Mouse (Mus musculus): Measurements from ENCODE around the gene Nop16. TPM values are rescaled to one million over a fixed set of nuclear protein-coding genes. Genes with fewer than 3 reads are reported as not detected.
A peak's percentile ranks its signal among the peaks of the same experiment; 100 is the strongest.

Nop16 gene
- polyA plus RNA-seq, 1 experiment from 2014 or later: 75.1 TPM

DNA sequence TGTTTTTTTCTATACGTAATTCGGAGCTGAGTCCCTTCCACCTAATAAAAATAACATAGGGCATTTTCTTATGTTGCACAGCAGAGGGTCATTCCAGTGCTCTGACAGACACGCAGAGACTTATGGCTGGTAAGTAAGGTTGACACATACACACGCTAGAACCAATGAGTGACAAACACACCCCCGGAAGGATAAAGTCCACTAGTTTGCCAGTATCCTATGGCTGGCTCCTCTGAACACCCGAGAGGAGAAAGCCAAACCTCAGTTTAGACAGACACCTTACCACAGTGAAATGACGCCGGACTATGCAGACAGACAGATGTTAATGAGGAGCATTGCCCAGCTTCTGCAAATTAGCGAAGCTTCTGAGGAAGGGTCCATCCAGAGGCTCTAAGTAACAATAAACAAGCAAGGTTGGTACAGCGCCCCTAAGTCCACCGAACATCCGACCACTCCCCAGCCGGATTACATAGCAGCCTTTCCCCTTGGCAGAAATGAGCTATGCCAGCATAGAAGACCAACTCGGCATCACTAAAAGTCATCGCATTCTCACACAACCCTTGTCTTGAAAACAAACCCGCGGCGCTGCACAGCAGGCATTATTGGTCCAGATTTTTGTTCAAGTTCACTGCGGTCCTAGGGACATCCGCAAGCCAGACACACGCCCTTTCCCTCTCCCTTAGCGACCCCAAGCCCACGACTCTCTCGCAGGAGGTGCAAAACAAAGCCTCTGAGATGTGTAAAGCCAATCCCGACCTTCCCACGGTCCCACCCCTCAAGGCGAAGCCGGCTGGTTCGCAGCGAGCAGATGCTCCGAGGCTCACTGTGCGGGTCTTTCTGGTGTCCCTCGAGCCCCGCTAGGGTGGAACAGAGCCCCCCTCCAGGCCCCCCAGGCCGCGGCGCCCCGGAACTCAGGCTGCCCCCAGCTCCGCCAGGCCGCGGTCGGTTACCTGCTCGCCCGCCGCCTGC lies 25.4 kb downstream of the Nop16 start:
- DNase-seq (ENCODE audit: low spot score) (peak; percentile 29), ATAC-seq (replicated peaks; ENCODE audit: insufficient number of reproducible peaks, low FRiP score, low TSS enrichment, low read depth) (peak; percentile 58)
- WGBS: 14% methylated on average over 44 of the region's 45 CpGs
- no peaks in the 10 kb centered on the region for H3K9me3 ChIP-seq (replicated peaks; ENCODE audit: control insufficient read depth, low read length)
- peak overlapping the region; percentile 57 for H3K4me2 ChIP-seq (ENCODE audit: low read depth, low read length)
- H3K4me3 ChIP-seq (ENCODE audit: low read depth, low read length): peak overlapping the region; percentile 98
- H3K27ac ChIP-seq (replicated peaks; ENCODE audit: low read depth, low read length): peak overlapping the region; percentile 59
- no peaks in the 10 kb centered on the region for H3K27me3 ChIP-seq (ENCODE audit: control insufficient read depth, insufficient read depth, low read length)
- no peaks in the 10 kb centered on the region; the same call in 1 of the 2 replicates for H3K36me3 ChIP-seq (replicated peaks; ENCODE audit: control insufficient read depth, insufficient read depth, low read depth, low read length)
- H3K4me1 ChIP-seq (ENCODE audit: control insufficient read depth, insufficient read depth, low read length): no peaks in the 10 kb centered on the region
- peak overlapping the region; percentile 97 for H3K9ac ChIP-seq (replicated peaks; ENCODE audit: low read length)

DNA sequence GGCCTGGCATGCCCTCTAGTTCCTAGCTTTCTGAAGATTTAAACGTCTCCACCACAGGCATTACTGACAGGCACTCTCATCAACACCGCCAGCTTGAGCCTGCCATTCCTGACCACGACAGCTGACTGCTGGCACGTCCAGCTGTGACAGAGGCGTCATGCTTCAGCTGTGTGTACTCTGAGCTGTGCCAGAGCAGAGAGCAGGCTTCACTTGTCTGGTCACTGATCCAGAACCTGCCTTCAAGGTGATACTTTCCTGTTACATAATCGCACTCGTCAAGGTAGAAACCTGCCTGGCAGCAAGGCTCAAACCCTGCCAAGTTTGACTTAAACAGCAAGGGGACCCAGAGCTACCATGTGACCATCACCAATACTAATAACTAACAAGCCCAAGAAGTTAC lies 27.3 kb downstream of the Nop16 start:
- Histone ChIP-seq H3K27me3 (ENCODE audit: control insufficient read depth, insufficient read depth, low read length) (no peaks in the 10 kb centered on the region), H3K4me1 (ENCODE audit: control insufficient read depth, insufficient read depth, low read length) (no peaks in the 10 kb centered on the region), H3K4me2 (ENCODE audit: low read depth, low read length) (no peak overlapping the region), H3K9ac (replicated peaks; ENCODE audit: low read length) (no peak overlapping the region), H3K4me3 (ENCODE audit: low read depth, low read length) (no peak overlapping the region), H3K36me3 (replicated peaks; ENCODE audit: control insufficient read depth, insufficient read depth, low read depth, low read length) (peaks cover 2% of the 10 kb centered on the region), H3K27ac (replicated peaks; ENCODE audit: low read depth, low read length) (no peak overlapping the region), H3K9me3 (replicated peaks; ENCODE audit: control insufficient read depth, low read length) (no peaks in the 10 kb centered on the region)
- 86% methylated on average over 7 of the region's 7 CpGs for whole genome bisulfite sequencing
- no peak for DNase-seq (ENCODE audit: low spot score)
- ATAC-seq (replicated peaks; ENCODE audit: insufficient number of reproducible peaks, low FRiP score, low TSS enrichment, low read depth): no peak

DNA sequence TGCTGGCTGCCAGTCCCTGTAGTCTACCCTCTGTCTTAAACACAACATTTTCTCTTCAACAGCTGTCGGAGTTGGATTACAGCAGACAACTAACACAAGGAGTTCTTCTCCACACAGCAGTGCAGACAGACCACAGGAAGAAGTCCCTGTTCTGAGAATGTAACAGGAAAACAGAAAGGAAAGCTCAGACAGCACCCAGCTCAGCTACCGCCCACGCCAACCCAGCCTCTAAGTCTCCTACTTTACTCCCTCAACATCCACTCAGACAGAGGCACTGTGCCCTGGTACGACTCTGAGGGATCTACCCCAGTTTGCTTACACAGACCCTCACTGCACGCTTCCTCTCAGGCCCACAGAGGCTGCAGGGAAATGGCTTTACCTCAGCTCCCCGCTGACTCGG lies 29.3 kb downstream of the Nop16 start:
- DNase-seq (ENCODE audit: low spot score) (no peak), ATAC-seq (replicated peaks; ENCODE audit: insufficient number of reproducible peaks, low FRiP score, low TSS enrichment, low read depth) (no peak)
- 95% methylated on average over 7 of the region's 7 CpGs for WGBS
- no peak overlapping the region for H3K4me3 ChIP-seq (ENCODE audit: low read depth, low read length)
- H3K36me3 ChIP-seq (replicated peaks; ENCODE audit: control insufficient read depth, insufficient read depth, low read depth, low read length): peaks cover 2% of the 10 kb centered on the region
- no peak overlapping the region for H3K4me2 ChIP-seq (ENCODE audit: low read depth, low read length)
- H3K9me3 ChIP-seq (replicated peaks; ENCODE audit: control insufficient read depth, low read length): no peaks in the 10 kb centered on the region
- no peak overlapping the region for H3K9ac ChIP-seq (replicated peaks; ENCODE audit: low read length)
- H3K27ac ChIP-seq (replicated peaks; ENCODE audit: low read depth, low read length): no peak overlapping the region
- H3K4me1 ChIP-seq (ENCODE audit: control insufficient read depth, insufficient read depth, low read length): no peaks in the 10 kb centered on the region
- H3K27me3 ChIP-seq (ENCODE audit: control insufficient read depth, insufficient read depth, low read length): no peaks in the 10 kb centered on the region

DNA sequence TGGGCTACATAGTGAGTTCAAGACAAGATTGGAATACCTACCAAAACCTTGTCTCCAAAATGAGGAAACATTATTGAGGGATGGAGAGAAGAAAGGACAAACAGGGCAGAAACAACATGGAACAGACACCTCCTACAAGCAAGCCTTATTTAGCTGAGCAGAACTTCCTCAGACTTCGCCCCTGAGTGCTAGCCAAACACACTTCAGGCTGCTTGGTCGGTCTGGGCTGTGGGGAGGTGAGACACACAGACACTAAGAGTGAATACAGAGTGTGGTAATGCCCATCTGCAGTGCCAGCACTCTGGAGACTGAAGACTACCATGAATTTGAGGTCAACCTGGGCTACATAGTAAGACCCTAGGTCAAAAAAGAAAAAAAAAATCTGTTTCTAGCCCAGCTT lies 30.2 kb downstream of the Nop16 start:
- Histone ChIP-seq H3K4me3 (ENCODE audit: low read depth, low read length) (no peak overlapping the region), H3K27me3 (ENCODE audit: control insufficient read depth, insufficient read depth, low read length) (no peaks in the 10 kb centered on the region), H3K9me3 (replicated peaks; ENCODE audit: control insufficient read depth, low read length) (no peaks in the 10 kb centered on the region), H3K27ac (replicated peaks; ENCODE audit: low read depth, low read length) (no peak overlapping the region), H3K4me1 (ENCODE audit: control insufficient read depth, insufficient read depth, low read length) (no peaks in the 10 kb centered on the region), H3K4me2 (ENCODE audit: low read depth, low read length) (no peak overlapping the region), H3K36me3 (replicated peaks; ENCODE audit: control insufficient read depth, insufficient read depth, low read depth, low read length) (peaks cover 2% of the 10 kb centered on the region), H3K9ac (replicated peaks; ENCODE audit: low read length) (no peak overlapping the region)
- DNase-seq (ENCODE audit: low spot score) (no peak), ATAC-seq (replicated peaks; ENCODE audit: insufficient number of reproducible peaks, low FRiP score, low TSS enrichment, low read depth) (no peak)
- 98% methylated on average over 2 of the region's 2 CpGs for WGBS

DNA sequence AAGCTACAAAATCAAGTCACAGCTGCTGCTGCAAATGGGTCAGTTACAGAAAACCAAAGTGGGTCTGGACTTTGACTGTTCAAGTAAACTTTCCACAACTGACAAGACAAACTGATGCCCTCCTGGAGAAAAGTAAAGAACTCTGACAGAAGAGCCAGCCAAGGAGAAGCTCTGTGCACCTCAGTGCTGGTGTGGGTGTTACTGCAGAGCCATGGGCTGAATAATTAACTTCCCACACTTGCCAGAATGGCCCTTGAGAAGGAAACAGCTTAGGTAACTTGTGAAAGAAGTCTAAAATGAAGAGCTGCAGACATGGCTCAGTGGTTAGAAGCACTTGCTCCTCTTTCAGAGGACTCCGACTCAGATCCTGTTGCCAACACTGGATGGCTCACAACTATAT lies 32.2 kb downstream of the Nop16 start:
- H3K4me2 ChIP-seq (ENCODE audit: low read depth, low read length): no peak overlapping the region
- no peak overlapping the region for H3K9ac ChIP-seq (replicated peaks; ENCODE audit: low read length)
- no peaks in the 10 kb centered on the region for H3K4me1 ChIP-seq (ENCODE audit: control insufficient read depth, insufficient read depth, low read length)
- DNase-seq (ENCODE audit: low spot score) (no peak), ATAC-seq (replicated peaks; ENCODE audit: insufficient number of reproducible peaks, low FRiP score, low TSS enrichment, low read depth) (no peak)
- H3K4me3 ChIP-seq (ENCODE audit: low read depth, low read length): no peak overlapping the region
- H3K36me3 ChIP-seq (replicated peaks; ENCODE audit: control insufficient read depth, insufficient read depth, low read depth, low read length): peaks cover 4% of the 10 kb centered on the region
- no peaks in the 10 kb centered on the region for H3K27me3 ChIP-seq (ENCODE audit: control insufficient read depth, insufficient read depth, low read length)
- H3K9me3 ChIP-seq (replicated peaks; ENCODE audit: control insufficient read depth, low read length): no peaks in the 10 kb centered on the region
- WGBS: 86% methylated on average over 1 of the region's 1 CpGs
- no peak overlapping the region for H3K27ac ChIP-seq (replicated peaks; ENCODE audit: low read depth, low read length)

DNA sequence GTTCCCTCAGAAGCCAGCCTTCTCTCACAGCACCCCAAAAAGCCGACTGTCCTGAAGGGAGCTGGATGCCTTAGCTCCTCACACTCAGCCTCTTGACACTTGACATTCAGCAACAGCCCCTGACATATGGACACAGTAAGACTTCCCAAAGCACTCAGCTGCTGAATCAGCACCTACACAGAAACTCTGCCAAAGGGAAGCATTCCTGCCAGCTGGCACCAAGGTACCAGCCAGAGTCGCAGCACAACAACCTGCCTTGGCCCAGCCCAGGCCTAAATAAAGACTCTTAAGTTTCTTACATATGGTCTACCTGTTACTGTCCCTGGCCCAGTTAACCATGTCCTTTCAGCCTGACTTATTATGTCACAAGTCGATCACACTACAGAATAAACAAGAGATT lies 33.1 kb downstream of the Nop16 start:
- Histone ChIP-seq H3K27ac (replicated peaks; ENCODE audit: low read depth, low read length) (no peak overlapping the region), H3K36me3 (replicated peaks; ENCODE audit: control insufficient read depth, insufficient read depth, low read depth, low read length) (peaks cover 4% of the 10 kb centered on the region), H3K4me1 (ENCODE audit: control insufficient read depth, insufficient read depth, low read length) (no peaks in the 10 kb centered on the region), H3K4me3 (ENCODE audit: low read depth, low read length) (no peak overlapping the region), H3K9ac (replicated peaks; ENCODE audit: low read length) (no peak overlapping the region), H3K27me3 (ENCODE audit: control insufficient read depth, insufficient read depth, low read length) (no peaks in the 10 kb centered on the region), H3K9me3 (replicated peaks; ENCODE audit: control insufficient read depth, low read length) (no peaks in the 10 kb centered on the region), H3K4me2 (ENCODE audit: low read depth, low read length) (no peak overlapping the region)
- DNase-seq (ENCODE audit: low spot score) (no peak), ATAC-seq (replicated peaks; ENCODE audit: insufficient number of reproducible peaks, low FRiP score, low TSS enrichment, low read depth) (no peak)
- WGBS: 95% methylated on average over 3 of the region's 3 CpGs

DNA sequence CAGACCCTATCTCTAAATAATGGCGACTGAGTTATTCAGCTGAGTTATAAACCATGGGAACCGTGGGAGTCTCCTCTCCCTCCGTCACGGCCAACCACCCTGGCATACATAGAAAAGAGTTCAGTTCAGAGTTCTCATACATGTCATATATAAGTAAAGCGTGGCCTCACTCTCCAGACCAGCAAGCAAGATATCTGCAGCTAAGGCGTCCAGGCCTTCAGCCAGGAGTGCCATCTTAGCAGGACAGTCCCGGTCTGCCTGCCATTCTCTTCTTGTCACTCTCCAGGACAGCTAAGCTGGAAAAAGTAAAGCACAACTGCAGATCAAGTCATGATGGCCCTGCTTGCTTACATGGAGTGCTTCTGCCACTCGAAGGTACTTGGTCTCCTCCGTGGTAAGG lies 33.7 kb downstream of the Nop16 start:
- 89% methylated on average over 9 of the region's 9 CpGs for WGBS
- H3K4me2 ChIP-seq (ENCODE audit: low read depth, low read length): no peak overlapping the region
- ATAC-seq (replicated peaks; ENCODE audit: insufficient number of reproducible peaks, low FRiP score, low TSS enrichment, low read depth) (no peak), DNase-seq (ENCODE audit: low spot score) (no peak)
- H3K9me3 ChIP-seq (replicated peaks; ENCODE audit: control insufficient read depth, low read length): no peaks in the 10 kb centered on the region
- no peak overlapping the region for H3K9ac ChIP-seq (replicated peaks; ENCODE audit: low read length)
- H3K4me1 ChIP-seq (ENCODE audit: control insufficient read depth, insufficient read depth, low read length): no peaks in the 10 kb centered on the region
- no peaks in the 10 kb centered on the region for H3K27me3 ChIP-seq (ENCODE audit: control insufficient read depth, insufficient read depth, low read length)
- H3K36me3 ChIP-seq (replicated peaks; ENCODE audit: control insufficient read depth, insufficient read depth, low read depth, low read length): peaks cover 4% of the 10 kb centered on the region
- no peak overlapping the region for H3K4me3 ChIP-seq (ENCODE audit: low read depth, low read length)
- H3K27ac ChIP-seq (replicated peaks; ENCODE audit: low read depth, low read length): no peak overlapping the region

DNA sequence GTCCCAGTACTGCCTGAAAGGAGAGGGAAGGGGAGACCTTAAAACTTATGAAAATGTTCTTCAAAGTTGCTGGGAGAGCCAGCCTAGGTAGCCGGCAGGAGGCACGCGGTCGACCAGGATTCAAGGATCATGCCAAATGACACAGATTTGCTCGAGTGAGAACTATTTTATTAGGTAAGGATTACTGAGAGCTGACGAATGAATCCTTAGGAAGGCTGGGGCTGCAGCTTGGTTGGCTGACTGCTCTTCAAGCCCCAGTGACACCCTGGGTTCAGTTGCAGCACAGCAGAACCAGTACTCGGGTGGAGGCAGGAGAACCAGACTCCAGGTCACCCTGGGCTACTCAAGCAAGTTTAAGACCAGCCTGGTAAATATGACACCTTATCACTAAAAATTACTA lies 41.9 kb downstream of the Nop16 start:
- no peaks in the 10 kb centered on the region for H3K27me3 ChIP-seq (ENCODE audit: control insufficient read depth, insufficient read depth, low read length)
- H3K9me3 ChIP-seq (replicated peaks; ENCODE audit: control insufficient read depth, low read length): no peaks in the 10 kb centered on the region
- 89% methylated on average over 7 of the region's 7 CpGs for WGBS
- no peak overlapping the region for H3K4me2 ChIP-seq (ENCODE audit: low read depth, low read length)
- H3K36me3 ChIP-seq (replicated peaks; ENCODE audit: control insufficient read depth, insufficient read depth, low read depth, low read length): no peaks in the 10 kb centered on the region; the same call in 1 of the 2 replicates
- no peaks in the 10 kb centered on the region for H3K4me1 ChIP-seq (ENCODE audit: control insufficient read depth, insufficient read depth, low read length)
- no peak overlapping the region for H3K27ac ChIP-seq (replicated peaks; ENCODE audit: low read depth, low read length)
- H3K9ac ChIP-seq (replicated peaks; ENCODE audit: low read length): no peak overlapping the region
- no peak for ATAC-seq (replicated peaks; ENCODE audit: insufficient number of reproducible peaks, low FRiP score, low TSS enrichment, low read depth)
- H3K4me3 ChIP-seq (ENCODE audit: low read depth, low read length): no peak overlapping the region
- DNase-seq (ENCODE audit: low spot score): no peak
